Mouse (Mus musculus) sigmoid colon, adult 10 weeks (tissue): ENCODE measurements around the gene Wdr6. TPM values are rescaled to one million over a fixed set of nuclear protein-coding genes. Genes with fewer than 3 reads are reported as not detected.

Experiments used
- polyA plus RNA-seq: library from polyadenylated mRNA; stranded (reverse); fragments of 350-450 nt; fragmentation: Illumina TruSeq; extraction: RNeasy Lipid Tissue Mini Kit (QIAGEN cat#74804); gene quantifications from one replicate; pipeline ENCODE4 v1.2.3, GENCODE M21; 2014; ENCODE audit warnings: low read depth, low replicate concordance

The Wdr6 gene
- polyA plus RNA-seq = 1.4 TPM

DNA sequence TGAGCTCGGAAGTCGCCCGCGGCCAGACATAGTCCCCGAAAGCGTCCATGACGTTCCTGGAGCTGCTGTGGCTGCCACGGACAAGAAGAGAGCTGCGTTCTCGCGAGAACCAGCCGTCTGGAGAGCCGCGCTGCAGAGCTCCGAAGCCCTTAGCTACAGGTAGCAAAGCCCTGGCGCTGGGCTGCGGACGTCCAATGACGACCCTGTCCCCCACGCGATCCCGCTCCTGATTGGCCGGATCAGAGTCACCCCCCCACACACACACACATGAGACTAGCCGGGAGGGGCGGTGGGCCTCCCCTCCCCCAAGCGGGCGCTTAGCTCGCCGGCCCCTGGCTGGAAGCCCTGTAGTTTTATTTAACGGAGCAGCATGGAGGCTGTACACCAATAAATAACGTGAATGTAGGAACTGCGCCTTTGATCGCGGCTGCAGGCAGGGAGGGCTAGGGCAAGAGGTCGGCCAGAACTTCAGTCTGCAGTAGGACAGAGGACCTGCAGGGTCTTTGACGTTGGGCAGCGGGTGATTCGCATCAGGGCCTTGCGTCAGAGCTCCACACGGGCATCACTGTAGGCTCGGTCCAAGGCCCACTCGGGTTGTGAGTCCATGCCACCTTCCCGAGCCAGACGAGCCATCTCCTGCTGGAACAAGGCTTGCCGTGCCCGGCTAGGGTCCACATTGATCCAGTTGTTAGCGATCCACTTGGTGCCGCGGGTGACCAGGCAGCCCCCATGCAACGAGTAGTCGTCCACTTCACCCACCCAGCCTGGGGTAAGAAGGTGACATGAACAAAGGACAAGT, at the start of gene Wdr6:
TSS of gene Wdr6 (minus strand) at position 195 of the 799 bp plus-strand sequence.

DNA sequence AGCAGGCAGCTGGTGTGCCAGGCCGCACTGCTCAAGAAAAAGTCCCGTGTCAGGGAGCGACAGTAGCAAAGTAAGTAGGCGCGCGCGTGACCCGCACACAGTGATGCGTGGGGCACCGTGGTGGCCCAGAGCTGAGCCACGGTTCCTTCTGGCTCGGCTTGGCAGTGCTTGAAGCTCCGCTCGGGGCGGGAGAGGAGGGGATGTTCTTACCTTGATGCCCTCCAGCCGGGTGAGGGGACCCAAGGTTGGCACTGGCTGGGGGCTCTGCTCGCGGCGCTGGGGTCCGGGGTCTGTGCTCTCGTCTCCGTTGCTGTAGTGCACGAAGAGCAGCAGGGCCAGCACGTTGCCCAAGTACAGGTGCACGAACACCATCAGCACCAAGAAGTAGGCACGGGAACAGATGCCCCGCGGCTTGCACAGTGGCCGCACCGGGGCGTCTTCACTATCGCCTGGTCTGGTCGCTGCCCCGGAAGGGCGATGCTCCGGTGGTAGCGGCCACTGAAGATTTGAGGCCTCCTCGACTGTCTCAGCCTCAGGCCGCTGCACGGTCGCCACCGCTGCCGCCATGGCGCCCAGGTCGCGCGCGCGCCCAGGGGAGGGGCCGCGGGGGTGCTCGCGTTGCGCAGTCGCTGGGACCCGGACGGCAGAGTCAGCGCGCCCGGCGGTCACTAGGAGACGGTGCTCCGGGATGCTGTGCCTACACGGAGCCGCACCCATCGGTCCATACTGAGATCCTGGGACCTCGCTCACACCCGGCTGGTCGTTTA, 18.6 kb upstream of the Wdr6 start, which contains the start of gene P4htm:
TSS of gene P4htm (minus strand) at position 670 of the 767 bp plus-strand sequence.

GRCm38 (mm10) chr9:108569381-108570206, 8.9 kb downstream of the Wdr6 start, which contains the start of gene Dalrd3:
TSS of gene Dalrd3 (plus strand) at chr9:108569886.

GRCm38 (mm10) chr9:108566815-108567776, 11.4 kb downstream of the Wdr6 start, which contains the start of gene Ndufaf3:
TSS of gene Ndufaf3 (minus strand) at chr9:108567434.

GRCm38 (mm10) chr9:108560227-108560841, 18.2 kb downstream of the Wdr6 start, which contains the start of gene Impdh2:
TSS of gene Impdh2 (plus strand) at chr9:108560286.

Other genes with a start within 250 kb of the Wdr6 start
- 14.4 TPM for gene Gpx1, start 239.8 kb downstream of the Wdr6 start, polyA plus RNA-seq
- gene Usp4, start 230.9 kb downstream of the Wdr6 start, polyA plus RNA-seq = 72.3 TPM
- 1.5 TPM for gene 1700102P08Rik, start 185.9 kb downstream of the Wdr6 start, polyA plus RNA-seq
- not detected for gene Ccdc36, start 150.3 kb downstream of the Wdr6 start, polyA plus RNA-seq
- gene BC048562, start 142.3 kb downstream of the Wdr6 start, polyA plus RNA-seq = not detected
- gene Ccdc71, start 118.2 kb downstream of the Wdr6 start, polyA plus RNA-seq = 4.0 TPM
- gene Klhdc8b, start 117.2 kb downstream of the Wdr6 start, polyA plus RNA-seq = 1.5 TPM
- gene Lamb2, start 99.0 kb downstream of the Wdr6 start, polyA plus RNA-seq = 5.1 TPM
- gene Usp19, start 88.1 kb downstream of the Wdr6 start, polyA plus RNA-seq = 12.2 TPM
- 103 TPM for gene Qars, start 71.0 kb downstream of the Wdr6 start, polyA plus RNA-seq
- gene Qrich1, start 61.9 kb downstream of the Wdr6 start, polyA plus RNA-seq = 57.5 TPM
- gene Impdh2, start 18.5 kb downstream of the Wdr6 start, polyA plus RNA-seq = 31.5 TPM
- gene Ndufaf3, start 11.3 kb downstream of the Wdr6 start, polyA plus RNA-seq = 2.2 TPM
- gene Dalrd3, start 8.9 kb downstream of the Wdr6 start, polyA plus RNA-seq = 3.3 TPM
- not detected for gene P4htm, start 18.9 kb upstream of the Wdr6 start, polyA plus RNA-seq
- 70.6 TPM for gene Arih2, start 70.6 kb upstream of the Wdr6 start, polyA plus RNA-seq
- gene Slc25a20, start 83.3 kb upstream of the Wdr6 start, polyA plus RNA-seq = 204 TPM
- gene Prkar2a, start 110.6 kb upstream of the Wdr6 start, polyA plus RNA-seq = 248 TPM
- 135 TPM for gene Ip6k2, start 205.1 kb upstream of the Wdr6 start, polyA plus RNA-seq
- not detected for gene Nckipsd, start 229.6 kb upstream of the Wdr6 start, polyA plus RNA-seq
- 0.06 TPM for gene Celsr3, start 247.6 kb upstream of the Wdr6 start, polyA plus RNA-seq